Mouse (Mus musculus) heart, adult 2 months (tissue): ENCODE measurements around the gene Ccdc24. TPM values are rescaled to one million over a fixed set of nuclear protein-coding genes. Genes with fewer than 3 reads are reported as not detected.

Source experiments
- DNase-seq, 2 experiments: peaks; one replicate each; pipeline ENCODE4 v3.0.0; 2021
- H3K27ac ChIP-seq: fragments of 200-600 bp; 2 replicates; pipeline ENCODE4 v1.8.1; 2022
- H3K27me3 ChIP-seq: fragments of 200-500 bp; 2 replicates; pipeline ENCODE4 v1.6.1; 2012; ENCODE audit warnings: mild to moderate bottlenecking, low read length, inconsistent platforms, mixed read lengths; ENCODE audit not compliant: control insufficient read depth, insufficient read depth
- H3K36me3 ChIP-seq: fragments of 200-500 bp; 2 replicates; pipeline ENCODE4 v1.6.1; 2012; ENCODE audit warnings: low read length, inconsistent platforms; ENCODE audit not compliant: control insufficient read depth, insufficient read depth
- H3K4me1 ChIP-seq: fragments of 200-500 bp; 2 replicates; pipeline ENCODE4 v1.6.1; 2011; ENCODE audit warnings: low read length; ENCODE audit not compliant: control insufficient read depth, insufficient read depth
- H3K4me3 ChIP-seq: fragments of 200-600 bp; 2 replicates; pipeline ENCODE4 v1.8.1; 2022
- H3K79me2 ChIP-seq: fragments of 200-500 bp; replicated peaks from 2 replicates; pipeline ENCODE4 v1.6.1; 2012; ENCODE audit warnings: mild to moderate bottlenecking, inconsistent platforms, low read length, moderate library complexity, mixed read lengths; ENCODE audit not compliant: control insufficient read depth, insufficient read depth
- H3K9ac ChIP-seq: fragments of 200-500 bp; 2 replicates; pipeline ENCODE4 v1.6.1; 2012; ENCODE audit warnings: low read depth, mild to moderate bottlenecking, control low read depth, inconsistent platforms, low read length, mixed read lengths
- CTCF ChIP-seq: fragments of 200-600 bp; IDR thresholded peaks from 2 replicates; pipeline ENCODE4 v1.8.1; 2022; ENCODE audit warnings: antibody characterized with exemption, mild to moderate bottlenecking, moderate library complexity
- EP300 ChIP-seq: fragments of 200-500 bp; IDR thresholded peaks from 2 replicates; pipeline ENCODE4 v1.6.1; 2011; ENCODE audit warnings: low read depth, low read length, control low read depth; ENCODE audit not compliant: insufficient read depth
- POLR2A ChIP-seq: fragments of 200-500 bp; IDR thresholded peaks from 2 replicates; pipeline ENCODE4 v1.6.1; 2011; ENCODE audit warnings: mild to moderate bottlenecking, low read depth, low read length, control low read depth; ENCODE audit not compliant: insufficient read depth
- WGBS: fragments of 180-500 bp; shearing (Covaris S2); methylation state at CpG from one replicate; pipeline ENCODE4 v1.1.7; 2018; 5-methylcytosine and 5-hydroxymethylcytosine counted together
- intact Hi-C: fragments of 180-260 bp; cut with DNase I; formaldehyde crosslinking; loops from one replicate; pipeline ENCODE4 v1.15.1; 2025
- polyA plus RNA-seq: library from polyadenylated mRNA; depleted of rRNA; stranded (reverse); fragments of >200 nt; gene quantifications from 2 replicates; pipeline ENCODE4 v1.2.3, GENCODE M21; 2012
- total RNA-seq, 2 experiments: library from RNA; stranded (reverse); gene quantifications; 2 replicates each; pipeline ENCODE4 v1.2.3; 2021

The Ccdc24 gene
- total and polyA plus RNA-seq, 3 experiments, result 0.09 to 2.0 (median 0.18) TPM

DNA sequence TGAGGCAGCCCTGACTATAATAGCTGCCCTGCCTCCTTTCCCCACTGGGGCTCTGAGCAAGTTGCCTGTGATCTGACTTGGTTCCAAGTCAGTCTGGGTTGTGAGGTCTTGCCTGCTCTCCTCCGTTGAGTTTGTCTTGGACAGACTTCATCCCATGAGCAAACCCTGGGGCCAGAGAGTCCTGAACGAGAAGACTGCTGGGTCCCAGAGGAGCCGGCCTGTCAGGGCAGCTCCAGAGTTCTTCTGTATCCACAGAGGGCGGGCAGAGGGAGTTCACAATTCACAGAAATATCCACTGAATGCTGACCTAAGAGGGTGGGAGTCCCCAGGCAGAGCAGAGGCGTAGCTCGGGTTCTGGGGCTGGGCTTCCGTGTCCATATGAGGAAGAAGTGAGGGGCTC, 21.5 kb downstream of the Ccdc24 start:
- Histone ChIP-seq H3K4me1 (peaks cover 1% of the 10 kb centered on the region; the same call in 1 of the 2 replicates), H3K27ac (no peak overlapping the region), H3K27me3 (no peaks in the 10 kb centered on the region), H3K36me3 (no peaks in the 10 kb centered on the region), H3K9ac (no peak overlapping the region), H3K79me2 (no peaks in the 10 kb centered on the region), H3K4me3 (no peak overlapping the region)
- intact Hi-C loops, result no loop called here
- DNase-seq, result peak; percentile 44 to 73
- 67% methylated on average over 7 of the region's 7 CpGs for WGBS
- TF ChIP-seq POLR2A (no peak), EP300 (no peak), CTCF (peak; percentile 44)

GRCm38 (mm10) chr4:117850176-117850575, 22.2 kb downstream of the Ccdc24 start:
- H3K27ac ChIP-seq, result no peak overlapping the region
- intact Hi-C loops, result no loop called here
- H3K9ac ChIP-seq, result no peak overlapping the region
- H3K36me3 ChIP-seq, result no peaks in the 10 kb centered on the region
- H3K27me3 ChIP-seq, result no peaks in the 10 kb centered on the region
- no peak overlapping the region for H3K4me3 ChIP-seq
- H3K79me2 ChIP-seq, result no peaks in the 10 kb centered on the region
- DNase-seq, result no peak
- TF ChIP-seq POLR2A (no peak), EP300 (no peak), CTCF (no peak)
- 72% methylated on average over 7 of the region's 7 CpGs for WGBS
- H3K4me1 ChIP-seq, result peaks cover 1% of the 10 kb centered on the region; the same call in 1 of the 2 replicates

DNA sequence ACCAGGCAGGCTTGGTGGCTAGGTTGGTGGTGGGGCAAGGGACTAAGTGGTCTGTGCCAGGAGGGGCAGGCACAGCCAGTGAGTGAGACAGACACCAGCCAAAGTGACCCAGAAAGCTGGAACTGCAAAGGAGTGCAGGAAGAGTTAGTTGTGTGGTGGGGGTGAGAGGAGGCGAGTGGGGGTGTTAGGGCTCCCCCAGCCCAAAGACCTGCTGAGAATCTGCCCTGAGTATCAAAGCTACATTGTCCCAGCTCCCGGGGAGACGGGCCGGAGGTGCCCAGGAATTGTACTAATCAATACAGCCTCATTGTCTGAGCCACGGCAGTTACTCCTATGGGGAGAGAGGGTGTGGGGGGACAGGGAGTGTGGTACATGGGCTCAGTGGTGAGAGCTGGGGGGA, 22.9 kb downstream of the Ccdc24 start:
- Histone ChIP-seq H3K9ac (no peak overlapping the region), H3K27me3 (no peaks in the 10 kb centered on the region), H3K4me3 (no peak overlapping the region), H3K4me1 (peaks cover 1% of the 10 kb centered on the region; the same call in 1 of the 2 replicates), H3K36me3 (no peaks in the 10 kb centered on the region), H3K79me2 (no peaks in the 10 kb centered on the region), H3K27ac (no peak overlapping the region)
- TF ChIP-seq EP300 (no peak), CTCF (no peak), POLR2A (no peak)
- intact Hi-C loops, result no loop called here
- no peak for DNase-seq
- WGBS, result 87% methylated on average over 5 of the region's 5 CpGs

DNA sequence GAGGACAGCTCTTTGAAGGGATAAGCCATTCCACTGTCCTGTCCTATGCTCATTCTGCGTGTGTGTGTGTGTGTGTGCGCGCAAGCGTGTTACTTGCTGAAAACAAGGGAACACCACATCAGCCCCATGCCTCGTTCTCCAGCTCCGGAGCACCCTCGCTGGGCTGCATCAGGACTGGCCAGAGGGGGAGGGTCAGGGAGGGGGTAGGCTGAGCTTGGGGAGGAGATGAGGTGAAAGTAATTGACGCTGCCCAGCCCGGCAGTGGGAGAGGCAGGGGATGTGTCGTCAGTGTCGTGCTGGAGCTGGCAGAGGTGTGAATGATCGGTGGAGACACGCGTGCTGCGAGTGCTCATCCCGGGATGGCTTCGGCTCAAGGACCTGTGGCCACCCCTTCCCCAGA, 23.3 kb downstream of the Ccdc24 start:
- Histone ChIP-seq H3K79me2 (no peaks in the 10 kb centered on the region), H3K4me1 (peaks cover 1% of the 10 kb centered on the region; the same call in 1 of the 2 replicates), H3K27me3 (no peaks in the 10 kb centered on the region), H3K4me3 (no peak overlapping the region), H3K36me3 (no peaks in the 10 kb centered on the region), H3K27ac (no peak overlapping the region), H3K9ac (no peak overlapping the region)
- TF ChIP-seq EP300, result no peak
- TF ChIP-seq CTCF, result no peak
- TF ChIP-seq POLR2A, result no peak
- intact Hi-C loops, result no loop called here
- no peak for DNase-seq
- WGBS, result 77% methylated on average over 17 of the region's 17 CpGs

- DNase-seq, result no peak
Observed at GRCm38 (mm10) chr4:117847011-117847410, 25.3 kb downstream of the Ccdc24 start.

DNA sequence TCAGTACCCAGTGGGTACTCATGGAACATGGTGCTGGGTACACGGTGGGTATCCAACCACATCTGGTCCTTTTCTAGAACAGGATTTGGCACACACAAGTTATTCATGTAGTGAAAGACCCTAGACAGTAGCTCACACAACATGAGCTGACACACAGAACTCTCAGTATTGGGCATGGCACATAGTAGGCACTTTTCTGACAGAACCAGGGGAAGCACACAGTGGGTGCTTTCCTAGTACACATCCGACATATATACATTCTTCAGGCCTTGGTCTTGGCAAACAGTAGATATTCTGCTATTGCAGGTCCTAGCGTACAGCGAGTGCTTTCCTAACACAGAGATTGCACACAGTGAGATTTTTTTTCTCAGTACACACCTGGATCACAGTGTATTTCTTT, 26.1 kb downstream of the Ccdc24 start:
- Histone ChIP-seq H3K9ac (no peak overlapping the region), H3K79me2 (no peaks in the 10 kb centered on the region), H3K4me1 (peaks cover 1% of the 10 kb centered on the region; the same call in 1 of the 2 replicates), H3K27me3 (no peaks in the 10 kb centered on the region), H3K36me3 (no peaks in the 10 kb centered on the region), H3K4me3 (no peak overlapping the region), H3K27ac (no peak overlapping the region)
- WGBS, result 96% methylated on average over 4 of the region's 4 CpGs
- no peak for DNase-seq
- intact Hi-C loops, result no loop called here
- no peak for TF ChIP-seq CTCF
- no peak for TF ChIP-seq EP300
- TF ChIP-seq POLR2A, result no peak

More at GRCm38 (mm10) chr4:117847011-117847410, 25.3 kb downstream of the Ccdc24 start:
- Histone ChIP-seq H3K79me2 (no peaks in the 10 kb centered on the region), H3K4me1 (peaks cover 1% of the 10 kb centered on the region; the same call in 1 of the 2 replicates), H3K4me3 (no peak overlapping the region), H3K9ac (no peak overlapping the region), H3K27ac (no peak overlapping the region), H3K36me3 (no peaks in the 10 kb centered on the region), H3K27me3 (no peaks in the 10 kb centered on the region)
- WGBS, result 75% methylated on average over 2 of the region's 2 CpGs
- intact Hi-C loops, result no loop called here
- TF ChIP-seq CTCF (no peak), POLR2A (no peak), EP300 (no peak)
